Mouse (Mus musculus): ENCODE measurements around the gene Slc33a1. TPM values are rescaled to one million over a fixed set of nuclear protein-coding genes. Genes with fewer than 3 reads are reported as not detected.

Gene Slc33a1
- polyA plus RNA-seq, 1 experiment from 2014 or later: 24.3 TPM

- peak overlapping the region; percentile 94 for H3K4me2 ChIP-seq (ENCODE audit: low read depth, low read length)
- WGBS: 7% methylated on average over 12 of the region's 12 CpGs
- no peaks in the 10 kb centered on the region for H3K9me3 ChIP-seq (replicated peaks; ENCODE audit: control insufficient read depth, low read length)
- H3K36me3 ChIP-seq (ENCODE audit: control insufficient read depth, insufficient read depth, low read length): no peaks in the 10 kb centered on the region
- H3K9ac ChIP-seq (ENCODE audit: low read length): no peak overlapping the region
- H3K27ac ChIP-seq (ENCODE audit: low read length): no peak overlapping the region
- H3K4me1 ChIP-seq (ENCODE audit: control insufficient read depth, insufficient read depth, low read length): peaks cover under 1% of the 10 kb centered on the region
- H3K27me3 ChIP-seq (ENCODE audit: control insufficient read depth, insufficient read depth, low read length): no peaks in the 10 kb centered on the region; the same call in 1 of the 2 replicates
- peak overlapping the region; percentile 75 for H3K4me3 ChIP-seq (replicated peaks; ENCODE audit: low read length)
- no peak for ATAC-seq (ENCODE audit: insufficient read depth, low FRiP score)
Measured at GRCm38 (mm10) chr3:63900021-63900571, 64.5 kb downstream of the Slc33a1 start.

GRCm38 (mm10) chr3:63899309-63899695 lies 65.3 kb downstream of the Slc33a1 start, which contains the start of gene Plch1:
Gene Plch1 (minus strand): TSS chr3:63899472.
- peak within 1 kb of the TSS; percentile 94 for H3K4me2 ChIP-seq (ENCODE audit: low read depth, low read length)
- H3K9me3 ChIP-seq (replicated peaks; ENCODE audit: control insufficient read depth, low read length): no peaks in the 10 kb centered on the region
- ATAC-seq (ENCODE audit: insufficient read depth, low FRiP score): peak; percentile 64; the same call in 1 of the 2 replicates
- H3K4me3 ChIP-seq (replicated peaks; ENCODE audit: low read length): peak within 1 kb of the TSS; percentile 75
- no peaks in the 10 kb centered on the region; the same call in 1 of the 2 replicates for H3K27me3 ChIP-seq (ENCODE audit: control insufficient read depth, insufficient read depth, low read length)
- H3K36me3 ChIP-seq (ENCODE audit: control insufficient read depth, insufficient read depth, low read length): no peaks in the 10 kb centered on the region
- H3K4me1 ChIP-seq (ENCODE audit: control insufficient read depth, insufficient read depth, low read length): no peaks in the 10 kb centered on the region
- peak within 1 kb of the TSS; percentile 87 for H3K27ac ChIP-seq (ENCODE audit: low read length)
- peak within 1 kb of the TSS; percentile 76 for H3K9ac ChIP-seq (ENCODE audit: low read length)
- 0% methylated on average over 12 of the region's 12 CpGs for WGBS

GRCm38 (mm10) chr3:63898581-63899308 lies 65.8 kb downstream of the Slc33a1 start:
- peak overlapping the region; percentile 76 for H3K9ac ChIP-seq (ENCODE audit: low read length)
- H3K36me3 ChIP-seq (ENCODE audit: control insufficient read depth, insufficient read depth, low read length): no peaks in the 10 kb centered on the region
- H3K27ac ChIP-seq (ENCODE audit: low read length): peak overlapping the region; percentile 87
- ATAC-seq (ENCODE audit: insufficient read depth, low FRiP score): peak; percentile 84; the same call in 1 of the 2 replicates
- WGBS: under 1% methylated on average over 41 of the region's 41 CpGs
- no peaks in the 10 kb centered on the region for H3K9me3 ChIP-seq (replicated peaks; ENCODE audit: control insufficient read depth, low read length)
- H3K4me1 ChIP-seq (ENCODE audit: control insufficient read depth, insufficient read depth, low read length): no peaks in the 10 kb centered on the region
- H3K4me2 ChIP-seq (ENCODE audit: low read depth, low read length): peak overlapping the region; percentile 94
- H3K27me3 ChIP-seq (ENCODE audit: control insufficient read depth, insufficient read depth, low read length): no peaks in the 10 kb centered on the region; the same call in 1 of the 2 replicates
- peak overlapping the region; percentile 75 for H3K4me3 ChIP-seq (replicated peaks; ENCODE audit: low read length)

- no peak overlapping the region for H3K4me3 ChIP-seq (replicated peaks; ENCODE audit: low read length)
Measured at GRCm38 (mm10) chr3:63897177-63897576, 67.4 kb downstream of the Slc33a1 start.

GRCm38 (mm10) chr3:63896303-63896702 lies 68.3 kb downstream of the Slc33a1 start:
- Histone ChIP-seq H3K36me3 (ENCODE audit: control insufficient read depth, insufficient read depth, low read length) (no peaks in the 10 kb centered on the region), H3K27ac (ENCODE audit: low read length) (no peak overlapping the region), H3K4me2 (ENCODE audit: low read depth, low read length) (no peak overlapping the region), H3K4me1 (ENCODE audit: control insufficient read depth, insufficient read depth, low read length) (no peaks in the 10 kb centered on the region), H3K27me3 (ENCODE audit: control insufficient read depth, insufficient read depth, low read length) (no peaks in the 10 kb centered on the region; the same call in 1 of the 2 replicates), H3K4me3 (replicated peaks; ENCODE audit: low read length) (no peak overlapping the region), H3K9ac (ENCODE audit: low read length) (no peak overlapping the region), H3K9me3 (replicated peaks; ENCODE audit: control insufficient read depth, low read length) (no peaks in the 10 kb centered on the region)
- ATAC-seq (ENCODE audit: insufficient read depth, low FRiP score): no peak
- WGBS: 78% methylated on average over 4 of the region's 4 CpGs

More at GRCm38 (mm10) chr3:63897177-63897576, 67.4 kb downstream of the Slc33a1 start:
- WGBS: 17% methylated on average over 1 of the region's 1 CpGs
- ATAC-seq (ENCODE audit: insufficient read depth, low FRiP score): no peak
- no peaks in the 10 kb centered on the region for H3K36me3 ChIP-seq (ENCODE audit: control insufficient read depth, insufficient read depth, low read length)
- H3K27ac ChIP-seq (ENCODE audit: low read length): no peak overlapping the region
- H3K4me1 ChIP-seq (ENCODE audit: control insufficient read depth, insufficient read depth, low read length): no peaks in the 10 kb centered on the region
- H3K27me3 ChIP-seq (ENCODE audit: control insufficient read depth, insufficient read depth, low read length): no peaks in the 10 kb centered on the region; the same call in 1 of the 2 replicates
- H3K4me2 ChIP-seq (ENCODE audit: low read depth, low read length): 0 out of 2 replicates have a peak overlapping the region, but pooled peaks have one; percentile 94
- no peak overlapping the region for H3K9ac ChIP-seq (ENCODE audit: low read length)
- H3K9me3 ChIP-seq (replicated peaks; ENCODE audit: control insufficient read depth, low read length): no peaks in the 10 kb centered on the region

- Histone ChIP-seq H3K9ac (ENCODE audit: low read length) (no peak overlapping the region), H3K36me3 (ENCODE audit: control insufficient read depth, insufficient read depth, low read length) (no peaks in the 10 kb centered on the region), H3K27me3 (ENCODE audit: control insufficient read depth, insufficient read depth, low read length) (no peaks in the 10 kb centered on the region; the same call in 1 of the 2 replicates), H3K4me1 (ENCODE audit: control insufficient read depth, insufficient read depth, low read length) (no peaks in the 10 kb centered on the region), H3K4me2 (ENCODE audit: low read depth, low read length) (no peak overlapping the region), H3K4me3 (replicated peaks; ENCODE audit: low read length) (no peak overlapping the region), H3K9me3 (replicated peaks; ENCODE audit: control insufficient read depth, low read length) (no peaks in the 10 kb centered on the region), H3K27ac (ENCODE audit: low read length) (no peak overlapping the region)
- 58% methylated on average over 2 of the region's 2 CpGs for WGBS
- no peak for ATAC-seq (ENCODE audit: insufficient read depth, low FRiP score)
Measured at GRCm38 (mm10) chr3:63895786-63896185, 68.8 kb downstream of the Slc33a1 start.

GRCm38 (mm10) chr3:63893677-63894076 lies 70.9 kb downstream of the Slc33a1 start:
- ATAC-seq (ENCODE audit: insufficient read depth, low FRiP score): peak; percentile 90
- Histone ChIP-seq H3K27ac (ENCODE audit: low read length) (peak overlapping the region; percentile 91), H3K4me1 (ENCODE audit: control insufficient read depth, insufficient read depth, low read length) (no peaks in the 10 kb centered on the region), H3K27me3 (ENCODE audit: control insufficient read depth, insufficient read depth, low read length) (no peaks in the 10 kb centered on the region; the same call in 1 of the 2 replicates), H3K9me3 (replicated peaks; ENCODE audit: control insufficient read depth, low read length) (no peaks in the 10 kb centered on the region), H3K36me3 (ENCODE audit: control insufficient read depth, insufficient read depth, low read length) (no peaks in the 10 kb centered on the region), H3K4me2 (ENCODE audit: low read depth, low read length) (peak overlapping the region; percentile 40), H3K9ac (ENCODE audit: low read length) (0 out of 2 replicates have a peak overlapping the region, but pooled peaks have one; percentile 28), H3K4me3 (replicated peaks; ENCODE audit: low read length) (peak overlapping the region; percentile 44)
- 42% methylated on average over 7 of the region's 7 CpGs for WGBS

- Histone ChIP-seq H3K27ac (ENCODE audit: low read length) (no peak overlapping the region), H3K9me3 (replicated peaks; ENCODE audit: control insufficient read depth, low read length) (no peaks in the 10 kb centered on the region), H3K27me3 (ENCODE audit: control insufficient read depth, insufficient read depth, low read length) (no peaks in the 10 kb centered on the region; the same call in 1 of the 2 replicates), H3K4me1 (ENCODE audit: control insufficient read depth, insufficient read depth, low read length) (no peaks in the 10 kb centered on the region), H3K9ac (ENCODE audit: low read length) (no peak overlapping the region), H3K36me3 (ENCODE audit: control insufficient read depth, insufficient read depth, low read length) (no peaks in the 10 kb centered on the region), H3K4me3 (replicated peaks; ENCODE audit: low read length) (0 out of 2 replicates have a peak overlapping the region, but pooled peaks have one; percentile 25), H3K4me2 (ENCODE audit: low read depth, low read length) (peak overlapping the region; percentile 43)
- 34% methylated on average over 3 of the region's 3 CpGs for WGBS
- no peak for ATAC-seq (ENCODE audit: insufficient read depth, low FRiP score)
Measured at GRCm38 (mm10) chr3:63892154-63892553, 72.4 kb downstream of the Slc33a1 start.
